Mouse (Mus musculus) hindbrain, postnatal 0 days (tissue): Measurements from ENCODE around the gene S1pr4. TPM values are rescaled to one million over a fixed set of nuclear protein-coding genes. Genes with fewer than 3 reads are reported as not detected.
A peak's percentile ranks its signal among the peaks of the same experiment; 100 is the strongest.

Experiments
- ATAC-seq: fragments of 200-750 bp; cut with Nextera tagmentation; 2 replicates; pipeline ENCODE4 v1.8.0; 2017; ENCODE audit warnings: mild to moderate bottlenecking, moderate TSS enrichment, moderate library complexity
- DNase-seq: peaks from one replicate; pipeline ENCODE4 v3.0.0-alpha.2; 2015; ENCODE audit warnings: low spot score
- H3K27ac ChIP-seq: fragments of 300-500 bp; sonication (generic); 2 replicates; pipeline ENCODE4 v1.5.1; 2014; ENCODE audit warnings: mild to moderate bottlenecking
- H3K27me3 ChIP-seq: fragments of 300-500 bp; sonication (generic); 2 replicates; pipeline ENCODE4 v1.6.1; 2014; ENCODE audit warnings: low read length, mixed read lengths; ENCODE audit not compliant: insufficient read depth
- H3K36me3 ChIP-seq: fragments of 300-500 bp; sonication (generic); 2 replicates; pipeline ENCODE4 v1.6.1; 2014; ENCODE audit warnings: low read length, mixed read lengths; ENCODE audit not compliant: insufficient read depth
- H3K4me1 ChIP-seq: fragments of 300-500 bp; sonication (generic); 2 replicates; pipeline ENCODE4 v1.6.1; 2014; ENCODE audit warnings: antibody characterized with exemption, low read length, mixed read lengths; ENCODE audit not compliant: insufficient read depth
- H3K4me2 ChIP-seq: fragments of 300-500 bp; sonication (generic); 2 replicates; pipeline ENCODE4 v1.6.1; 2014; ENCODE audit warnings: low read depth, mild to moderate bottlenecking, low read length, moderate library complexity, mixed read lengths
- H3K4me3 ChIP-seq: fragments of 300-500 bp; sonication (generic); 2 replicates; pipeline ENCODE4 v1.5.1; 2014; ENCODE audit warnings: low read length
- H3K9ac ChIP-seq: fragments of 300-500 bp; sonication (generic); replicated peaks from 2 replicates; pipeline ENCODE4 v1.6.1; 2014; ENCODE audit warnings: mild to moderate bottlenecking, low read length, moderate library complexity, mixed read lengths
- H3K9me3 ChIP-seq: fragments of 300-500 bp; sonication (generic); 2 replicates; pipeline ENCODE4 v1.6.1; 2016; ENCODE audit warnings: low read length, mixed read lengths
- CTCF ChIP-seq: IDR thresholded peaks from 2 replicates; pipeline ENCODE4 v1.5.1; 2016; ENCODE audit warnings: antibody characterized with exemption, control low read depth, low read depth
- WGBS: fragments of 180-500 bp; shearing (Covaris S2); extraction: QIAGEN DNeasy Blood & Tissue Kit; methylation state at CpG from one replicate; pipeline ENCODE4 v1.1.7; 2014; 5-methylcytosine and 5-hydroxymethylcytosine counted together
- microRNA-seq, 2 experiments: library from miRNA; unstranded; fragments of <30 nt; microRNA quantifications; one replicate each; pipeline ENCODE4; 2016
- polyA plus RNA-seq: library from polyadenylated mRNA; unstranded; fragments of >200 nt; fragmentation: Nextera tagmentation; extraction: Ambion mirVana; gene quantifications from 2 replicates; pipeline ENCODE4 v1.2.1, GENCODE M21; 2015
- total RNA-seq: library from RNA; depleted of rRNA; stranded (reverse); fragments of >200 nt; gene quantifications from 2 replicates; pipeline ENCODE4 v1.2.3, GENCODE M21; 2014; rRNA removed

S1pr4 gene
- total and polyA plus RNA-seq, 2 experiments from 2014 or later: 0.40 to 1.3 TPM

- H3K4me2 ChIP-seq: no peak overlapping the region
- ATAC-seq (peak; percentile 78), DNase-seq (peak; percentile 94)
- H3K27ac ChIP-seq: no peak overlapping the region
- no peak overlapping the region for H3K4me3 ChIP-seq
- no peaks in the 10 kb centered on the region for H3K4me1 ChIP-seq
- peak; percentile 99 for TF ChIP-seq CTCF
- 4% methylated on average over 7 of the region's 7 CpGs for WGBS
- peaks cover 37% of the 10 kb centered on the region for H3K27me3 ChIP-seq
- H3K9me3 ChIP-seq: no peaks in the 10 kb centered on the region
- H3K9ac ChIP-seq: no peak overlapping the region
- H3K36me3 ChIP-seq: no peaks in the 10 kb centered on the region
Observed at GRCm38 (mm10) chr10:81450140-81450539, 49.8 kb downstream of the S1pr4 start.

Small RNA genes lying within 50 kb of the gene (microRNA-seq; reads per million reads assigned to microRNA genes)
- gene Gm25595: 0 reads per million in 2 experiments

Other genes with a start within 250 kb of the S1pr4 start
- 86.9 and 121 TPM in 2 replicates for gene Matk, start 247.2 kb downstream of the S1pr4 start, total RNA-seq
- 82.3 and 82.7 TPM in 2 replicates for gene Matk, start 247.2 kb downstream of the S1pr4 start, polyA plus RNA-seq
- gene Mrpl54, start 233.2 kb downstream of the S1pr4 start, total RNA-seq: 106 and 113 TPM in 2 replicates
- gene Mrpl54, start 233.2 kb downstream of the S1pr4 start, polyA plus RNA-seq: 159 and 170 TPM in 2 replicates
- gene Apba3, start 233.2 kb downstream of the S1pr4 start, total RNA-seq: 61.0 and 63.6 TPM in 2 replicates
- 24.0 and 27.6 TPM in 2 replicates for gene Apba3, start 233.2 kb downstream of the S1pr4 start, polyA plus RNA-seq
- 2.9 and 6.0 TPM in 2 replicates for gene Tjp3, start 208.6 kb downstream of the S1pr4 start, total RNA-seq
- 3.9 and 5.2 TPM in 2 replicates for gene Tjp3, start 208.6 kb downstream of the S1pr4 start, polyA plus RNA-seq
- gene Pip5k1c, start 207.2 kb downstream of the S1pr4 start, total RNA-seq: 223 and 242 TPM in 2 replicates
- 97.4 and 108 TPM in 2 replicates for gene Pip5k1c, start 207.2 kb downstream of the S1pr4 start, polyA plus RNA-seq
- gene Cactin, start 179.0 kb downstream of the S1pr4 start, total RNA-seq: 24.3 and 46.2 TPM in 2 replicates
- 19.6 and 20.2 TPM in 2 replicates for gene Cactin, start 179.0 kb downstream of the S1pr4 start, polyA plus RNA-seq
- 2.6 TPM in 2 replicates for gene Tbxa2r, start 171.4 kb downstream of the S1pr4 start, total RNA-seq
- gene Tbxa2r, start 171.4 kb downstream of the S1pr4 start, polyA plus RNA-seq: 4.0 and 4.3 TPM in 2 replicates
- gene Gipc3, start 156.9 kb downstream of the S1pr4 start, total RNA-seq: 0.16 TPM in 1 of 2 replicates, not detected in the other
- gene Gipc3, start 156.9 kb downstream of the S1pr4 start, polyA plus RNA-seq: not detected in 2 replicates
- 20.8 and 28.5 TPM in 2 replicates for gene Hmg20b, start 149.7 kb downstream of the S1pr4 start, total RNA-seq
- gene Hmg20b, start 149.7 kb downstream of the S1pr4 start, polyA plus RNA-seq: 36.8 and 41.1 TPM in 2 replicates
- 34.4 and 38.1 TPM in 2 replicates for gene Mfsd12, start 142.6 kb downstream of the S1pr4 start, total RNA-seq
- gene Mfsd12, start 142.6 kb downstream of the S1pr4 start, polyA plus RNA-seq: 13.6 TPM in 2 replicates
- gene 4930404N11Rik, start 134.3 kb downstream of the S1pr4 start, total RNA-seq: not detected in 2 replicates
- 0.25 and 0.99 TPM in 2 replicates for gene 4930404N11Rik, start 134.3 kb downstream of the S1pr4 start, polyA plus RNA-seq
- 106 and 118 TPM in 2 replicates for gene Fzr1, start 121.6 kb downstream of the S1pr4 start, total RNA-seq
- gene Fzr1, start 121.6 kb downstream of the S1pr4 start, polyA plus RNA-seq: 131 and 134 TPM in 2 replicates
- 146 TPM in 2 replicates for gene Dohh, start 115.7 kb downstream of the S1pr4 start, total RNA-seq
- 111 and 114 TPM in 2 replicates for gene Dohh, start 115.7 kb downstream of the S1pr4 start, polyA plus RNA-seq
- gene Gm48551, start 115.7 kb downstream of the S1pr4 start, total RNA-seq: 2.1 and 3.3 TPM in 2 replicates
- 5.3 and 7.0 TPM in 2 replicates for gene Gm48551, start 115.7 kb downstream of the S1pr4 start, polyA plus RNA-seq
- 7.5 TPM in 2 replicates for gene Gm48552, start 111.1 kb downstream of the S1pr4 start, total RNA-seq
- 2.7 and 4.0 TPM in 2 replicates for gene Gm48552, start 111.1 kb downstream of the S1pr4 start, polyA plus RNA-seq
- gene Smim24, start 107.1 kb downstream of the S1pr4 start, total RNA-seq: 2.9 and 3.7 TPM in 2 replicates
- gene Smim24, start 107.1 kb downstream of the S1pr4 start, polyA plus RNA-seq: 1.4 and 1.7 TPM in 2 replicates
- 17.2 and 26.5 TPM in 2 replicates for gene Nfic, start 44.5 kb downstream of the S1pr4 start, total RNA-seq
- gene Nfic, start 44.5 kb downstream of the S1pr4 start, polyA plus RNA-seq: 33.8 and 34.6 TPM in 2 replicates
- 93.9 and 128 TPM in 2 replicates for gene Celf5, start 17.4 kb downstream of the S1pr4 start, total RNA-seq
- gene Celf5, start 17.4 kb downstream of the S1pr4 start, polyA plus RNA-seq: 40.1 and 43.2 TPM in 2 replicates
- 124 and 170 TPM in 2 replicates for gene Ncln, start 3.7 kb downstream of the S1pr4 start, total RNA-seq
- gene Ncln, start 3.7 kb downstream of the S1pr4 start, polyA plus RNA-seq: 66.3 and 66.5 TPM in 2 replicates
- gene Gna15, start 24.1 kb upstream of the S1pr4 start, total RNA-seq: 2.5 and 9.8 TPM in 2 replicates
- 1.2 and 1.9 TPM in 2 replicates for gene Gna15, start 24.1 kb upstream of the S1pr4 start, polyA plus RNA-seq
- gene Gna11, start 45.1 kb upstream of the S1pr4 start, total RNA-seq: 121 and 139 TPM in 2 replicates
- gene Gna11, start 45.1 kb upstream of the S1pr4 start, polyA plus RNA-seq: 95.6 and 105 TPM in 2 replicates
- gene Aes, start 59.4 kb upstream of the S1pr4 start, total RNA-seq: 611 and 635 TPM in 2 replicates
- 803 and 834 TPM in 2 replicates for gene Aes, start 59.4 kb upstream of the S1pr4 start, polyA plus RNA-seq
- 28.8 and 41.8 TPM in 2 replicates for gene Tle2, start 74.4 kb upstream of the S1pr4 start, total RNA-seq
- 43.7 and 45.5 TPM in 2 replicates for gene Tle2, start 74.4 kb upstream of the S1pr4 start, polyA plus RNA-seq
- 5.3 and 5.4 TPM in 2 replicates for gene Tle6, start 100.9 kb upstream of the S1pr4 start, total RNA-seq
- gene Tle6, start 100.9 kb upstream of the S1pr4 start, polyA plus RNA-seq: 6.2 and 6.6 TPM in 2 replicates
- gene BC025920, start 106.1 kb upstream of the S1pr4 start, total RNA-seq: 4.2 and 4.3 TPM in 2 replicates
- gene BC025920, start 106.1 kb upstream of the S1pr4 start, polyA plus RNA-seq: 0.97 and 1.3 TPM in 2 replicates
- 22.4 and 31.5 TPM in 2 replicates for gene Sirt6, start 127.7 kb upstream of the S1pr4 start, total RNA-seq
- gene Sirt6, start 127.7 kb upstream of the S1pr4 start, polyA plus RNA-seq: 39.0 and 40.9 TPM in 2 replicates
- 58.5 and 73.9 TPM in 2 replicates for gene Ankrd24, start 128.4 kb upstream of the S1pr4 start, total RNA-seq
- 17.7 and 18.6 TPM in 2 replicates for gene Ankrd24, start 128.4 kb upstream of the S1pr4 start, polyA plus RNA-seq
- gene Gm10778, start 148.9 kb upstream of the S1pr4 start, total RNA-seq: 3.0 and 4.5 TPM in 2 replicates
- gene Gm10778, start 148.9 kb upstream of the S1pr4 start, polyA plus RNA-seq: 2.7 and 2.9 TPM in 2 replicates
- gene Zfp433, start 204.7 kb upstream of the S1pr4 start, total RNA-seq: 4.3 and 5.0 TPM in 2 replicates
- gene Zfp433, start 204.7 kb upstream of the S1pr4 start, polyA plus RNA-seq: 10.1 and 10.5 TPM in 2 replicates